Mouse (Mus musculus): ENCODE data around the gene Sntg2.

Sntg2 gene

GRCm38 (mm10) chr12:30372933-30373501 lies at the start of gene Sntg2:
TSS of gene Sntg2 (minus strand) at chr12:30373375.
- peak; percentile 11 for DNase-seq

GRCm38 (mm10) chr12:30416547-30416946 lies 43.4 kb upstream of the Sntg2 start:
- no peak for DNase-seq

- DNase-seq = no peak
Measured at GRCm38 (mm10) chr12:30415981-30416380, 42.8 kb upstream of the Sntg2 start.

GRCm38 (mm10) chr12:30402651-30403050 lies 29.5 kb upstream of the Sntg2 start:
- DNase-seq = no peak

GRCm38 (mm10) chr12:30400531-30400930 lies 27.4 kb upstream of the Sntg2 start:
- DNase-seq = no peak

- DNase-seq = no peak
Measured at GRCm38 (mm10) chr12:30400114-30400513, 26.9 kb upstream of the Sntg2 start.

GRCm38 (mm10) chr12:30372293-30372692 lies 882 bp downstream of the Sntg2 start:
- no peak for DNase-seq

GRCm38 (mm10) chr12:30369786-30370185 lies 3.4 kb downstream of the Sntg2 start:
- peak; percentile 56 for DNase-seq

- DNase-seq = no peak
Measured at GRCm38 (mm10) chr12:30369141-30369540, 4.0 kb downstream of the Sntg2 start.

- no peak for DNase-seq
Measured at GRCm38 (mm10) chr12:30362306-30362705, 10.9 kb downstream of the Sntg2 start.

- DNase-seq = no peak
Measured at GRCm38 (mm10) chr12:30357666-30358065, 15.5 kb downstream of the Sntg2 start.

- no peak for DNase-seq
Measured at GRCm38 (mm10) chr12:30352393-30352792, 20.8 kb downstream of the Sntg2 start.

GRCm38 (mm10) chr12:30348036-30348435 lies 25.1 kb downstream of the Sntg2 start:
- DNase-seq = no peak

- DNase-seq = no peak
Measured at GRCm38 (mm10) chr12:30347284-30347683, 25.9 kb downstream of the Sntg2 start.

- no peak for DNase-seq
Measured at GRCm38 (mm10) chr12:30344806-30345205, 28.4 kb downstream of the Sntg2 start.

GRCm38 (mm10) chr12:30336301-30336700 lies 36.9 kb downstream of the Sntg2 start:
- no peak for DNase-seq

- DNase-seq = no peak
Measured at GRCm38 (mm10) chr12:30334502-30334901, 38.7 kb downstream of the Sntg2 start.

- no peak for DNase-seq
Measured at GRCm38 (mm10) chr12:30317971-30318370, 55.2 kb downstream of the Sntg2 start.

GRCm38 (mm10) chr12:30313021-30313420 lies 60.2 kb downstream of the Sntg2 start:
- DNase-seq = no peak

- DNase-seq = no peak
Measured at GRCm38 (mm10) chr12:30308197-30308939, 64.8 kb downstream of the Sntg2 start.

- DNase-seq = no peak
Measured at GRCm38 (mm10) chr12:30292724-30293560, 80.2 kb downstream of the Sntg2 start.

GRCm38 (mm10) chr12:30286888-30287573 lies 86.1 kb downstream of the Sntg2 start:
- DNase-seq = no peak

- no peak for DNase-seq
Measured at GRCm38 (mm10) chr12:30283741-30284140, 89.4 kb downstream of the Sntg2 start.

Data from cerebellum, adult 9-10 months (tissue).